Mouse (Mus musculus) lung, adult 2 months (tissue): Measurements from ENCODE around the gene Zfp637.

Source experiments
- CTCF ChIP-seq: fragments of 200-500 bp; IDR thresholded peaks from 2 replicates; pipeline ENCODE4 v1.5.1; 2011; ENCODE audit warnings: mild to moderate bottlenecking, low read length, control low read depth; ENCODE audit not compliant: insufficient read depth
- POLR2A ChIP-seq: fragments of 200-500 bp; IDR thresholded peaks from 2 replicates; pipeline ENCODE4 v1.6.1; 2011; ENCODE audit warnings: low read depth, mild to moderate bottlenecking, control low read depth, low read length, borderline replicate concordance; ENCODE audit errors: extremely low read depth

DNA sequence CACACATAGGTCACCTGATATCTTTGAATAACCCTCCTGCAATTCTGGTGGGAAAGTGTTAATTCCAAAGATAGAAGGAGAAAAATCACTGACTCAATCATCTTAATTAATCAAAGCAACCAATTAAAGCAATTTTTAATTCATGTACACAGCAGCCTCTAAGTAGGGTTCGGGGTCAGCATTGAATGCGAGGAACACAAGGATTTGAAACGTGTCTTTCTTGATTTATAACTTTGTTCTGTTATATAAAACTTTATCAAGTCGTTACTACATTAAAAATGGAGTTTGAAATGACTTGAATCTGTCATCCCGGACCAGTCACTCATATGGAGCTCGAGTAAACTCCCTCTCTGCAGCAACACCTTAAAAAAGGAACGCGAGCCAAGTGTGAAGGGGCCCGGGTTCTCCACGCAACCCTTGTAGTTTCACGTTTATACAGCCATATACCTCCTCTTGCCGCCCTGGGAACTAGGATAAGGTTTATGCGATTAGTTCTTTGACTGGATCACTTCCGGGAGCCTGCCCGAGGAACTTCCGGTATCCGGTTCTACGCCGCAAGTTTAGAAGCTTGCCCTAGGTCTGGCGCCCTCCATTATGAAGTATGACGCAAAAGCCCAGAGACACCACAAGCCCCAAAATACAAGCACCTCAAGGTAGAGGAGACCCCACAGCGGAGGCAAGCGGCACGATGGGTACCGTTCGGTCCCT lies 37.9 kb downstream of the Zfp637 start:
- TF ChIP-seq POLR2A, result no peak; the same call in 1 of the 2 replicates
- no peak for TF ChIP-seq CTCF
